Mouse (Mus musculus): ENCODE data around the gene Muc4. TPM values are rescaled to one million over a fixed set of nuclear protein-coding genes. Genes with fewer than 3 reads are reported as not detected.

Gene Muc4
- polyA plus RNA-seq, 1 experiment from 2014 or later = not detected

DNA sequence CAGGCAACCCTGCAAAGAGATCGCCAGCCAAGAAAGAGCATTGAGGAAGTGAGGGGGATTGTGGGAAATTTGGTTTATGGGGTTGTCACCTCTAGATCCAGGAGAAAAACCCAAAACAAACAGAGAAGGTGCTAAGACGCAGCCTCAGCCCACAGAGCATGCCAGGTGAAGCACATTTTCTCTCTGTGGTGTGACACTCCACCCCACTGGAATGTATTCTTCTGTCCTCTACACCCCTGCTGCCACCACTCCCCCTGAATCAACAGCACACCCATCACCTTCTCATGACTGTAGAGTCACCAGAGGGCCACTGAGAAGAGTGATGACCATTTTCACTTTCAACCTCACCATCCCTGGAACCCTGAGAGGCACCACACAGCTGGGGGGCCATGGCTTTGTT lies 7.0 kb downstream of the Muc4 start:
- Histone ChIP-seq H3K36me3 (ENCODE audit: control insufficient read depth, insufficient read depth, low read length) (no peaks in the 10 kb centered on the region), H3K4me2 (ENCODE audit: low read length) (no peak overlapping the region), H3K27ac (ENCODE audit: low read depth, low read length) (no peak overlapping the region), H3K27me3 (replicated peaks; ENCODE audit: control insufficient read depth, insufficient read depth, low read length) (no peaks in the 10 kb centered on the region), H3K9me3 (ENCODE audit: control insufficient read depth, low read length) (no peaks in the 10 kb centered on the region), H3K9ac (ENCODE audit: low read depth, low read length) (no peak overlapping the region), H3K4me3 (ENCODE audit: low read length) (no peak overlapping the region), H3K4me1 (ENCODE audit: control insufficient read depth, insufficient read depth, low read depth, low read length) (no peaks in the 10 kb centered on the region)
- no peak for ATAC-seq
- WGBS = 89% methylated on average over 2 of the region's 2 CpGs

DNA sequence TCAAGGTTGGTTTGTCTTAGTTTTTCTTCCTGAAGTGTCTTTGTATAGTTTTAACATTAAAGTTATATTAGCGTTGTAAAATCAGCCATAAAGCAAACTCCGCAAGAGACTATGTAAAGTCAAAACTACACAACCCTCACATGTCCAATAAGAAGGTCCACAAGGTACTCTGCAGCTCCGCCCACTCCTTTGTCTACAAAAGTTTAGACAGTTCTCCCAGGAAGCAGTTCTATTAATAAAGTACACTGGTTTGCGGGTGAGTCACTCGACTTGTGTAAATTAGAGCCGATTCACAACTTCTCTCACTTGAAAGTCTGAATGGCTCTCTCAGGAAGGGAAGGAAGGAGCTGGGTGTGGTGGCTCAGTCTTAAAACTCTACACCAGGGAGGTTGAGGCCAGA lies 10.2 kb downstream of the Muc4 start:
- Histone ChIP-seq H3K9ac (ENCODE audit: low read depth, low read length) (no peak overlapping the region), H3K9me3 (ENCODE audit: control insufficient read depth, low read length) (no peaks in the 10 kb centered on the region), H3K4me3 (ENCODE audit: low read length) (no peak overlapping the region), H3K36me3 (ENCODE audit: control insufficient read depth, insufficient read depth, low read length) (no peaks in the 10 kb centered on the region), H3K27ac (ENCODE audit: low read depth, low read length) (no peak overlapping the region), H3K4me1 (ENCODE audit: control insufficient read depth, insufficient read depth, low read depth, low read length) (no peaks in the 10 kb centered on the region), H3K4me2 (ENCODE audit: low read length) (no peak overlapping the region), H3K27me3 (replicated peaks; ENCODE audit: control insufficient read depth, insufficient read depth, low read length) (no peaks in the 10 kb centered on the region)
- 75% methylated on average over 6 of the region's 6 CpGs for WGBS
- no peak for ATAC-seq

DNA sequence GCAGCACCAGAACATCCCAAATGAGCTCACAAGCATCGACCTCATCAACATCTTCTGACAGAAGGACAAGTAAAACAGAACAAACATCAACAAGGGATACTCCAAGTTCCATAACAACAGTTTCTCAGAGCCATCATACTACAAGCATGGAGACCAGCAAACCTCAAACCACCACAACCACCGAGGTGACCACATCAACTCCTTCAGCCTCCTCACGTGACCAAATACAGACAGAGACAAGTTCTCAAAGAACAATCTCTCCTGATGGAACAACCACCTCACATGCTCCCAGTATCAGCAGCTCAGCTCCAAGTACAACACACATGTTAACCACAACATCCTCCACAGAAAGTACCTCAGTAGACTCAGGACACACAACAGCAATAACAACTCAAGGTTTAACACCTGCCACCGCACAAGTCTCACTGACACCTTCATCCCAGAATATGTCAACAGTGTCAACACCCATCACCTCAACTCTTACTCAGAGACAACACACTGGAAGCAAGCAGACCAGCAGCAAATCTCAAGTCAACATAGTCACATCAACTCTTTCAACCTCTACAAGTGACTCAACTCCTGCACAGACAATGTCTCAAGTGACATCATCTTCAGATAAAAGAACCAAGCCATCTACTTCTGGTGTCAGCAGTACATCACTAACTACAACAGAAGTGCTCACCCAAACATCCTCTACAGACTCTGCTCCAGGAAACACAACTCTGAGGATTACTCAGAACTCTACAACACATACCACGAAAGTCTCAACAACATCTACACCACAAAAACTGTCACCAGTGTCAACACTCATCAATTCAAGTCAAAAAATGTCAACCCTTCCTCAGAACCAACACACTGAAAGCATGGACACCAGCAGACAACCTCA lies 14.8 kb downstream of the Muc4 start:
- WGBS = 87% methylated on average over 5 of the region's 5 CpGs
- no peak for ATAC-seq

GRCm38 (mm10) chr16:32764550-32764949 lies 28.9 kb downstream of the Muc4 start:
- Histone ChIP-seq H3K27ac (ENCODE audit: low read depth, low read length) (no peak overlapping the region), H3K36me3 (ENCODE audit: control insufficient read depth, insufficient read depth, low read length) (no peaks in the 10 kb centered on the region), H3K9ac (ENCODE audit: low read depth, low read length) (no peak overlapping the region), H3K9me3 (ENCODE audit: control insufficient read depth, low read length) (no peaks in the 10 kb centered on the region), H3K4me1 (ENCODE audit: control insufficient read depth, insufficient read depth, low read depth, low read length) (no peaks in the 10 kb centered on the region), H3K27me3 (replicated peaks; ENCODE audit: control insufficient read depth, insufficient read depth, low read length) (no peaks in the 10 kb centered on the region), H3K4me2 (ENCODE audit: low read length) (no peak overlapping the region), H3K4me3 (ENCODE audit: low read length) (no peak overlapping the region)
- WGBS = 90% methylated on average over 2 of the region's 2 CpGs
- ATAC-seq = no peak

More for the DNA sequence above, 14.8 kb downstream of the Muc4 start:
- no peak overlapping the region for H3K4me2 ChIP-seq (ENCODE audit: low read length)
- H3K36me3 ChIP-seq (ENCODE audit: control insufficient read depth, insufficient read depth, low read length) = no peaks in the 10 kb centered on the region
- no peak overlapping the region for H3K9ac ChIP-seq (ENCODE audit: low read depth, low read length)
- H3K27me3 ChIP-seq (replicated peaks; ENCODE audit: control insufficient read depth, insufficient read depth, low read length) = no peaks in the 10 kb centered on the region
- no peak overlapping the region for H3K4me3 ChIP-seq (ENCODE audit: low read length)
- no peak overlapping the region for H3K27ac ChIP-seq (ENCODE audit: low read depth, low read length)
- H3K9me3 ChIP-seq (ENCODE audit: control insufficient read depth, low read length) = no peaks in the 10 kb centered on the region
- H3K4me1 ChIP-seq (ENCODE audit: control insufficient read depth, insufficient read depth, low read depth, low read length) = no peaks in the 10 kb centered on the region

GRCm38 (mm10) chr16:32764961-32765360 lies 29.3 kb downstream of the Muc4 start:
- no peak overlapping the region for H3K4me2 ChIP-seq (ENCODE audit: low read length)
- 83% methylated on average over 6 of the region's 6 CpGs for WGBS
- no peak overlapping the region for H3K9ac ChIP-seq (ENCODE audit: low read depth, low read length)
- no peaks in the 10 kb centered on the region for H3K4me1 ChIP-seq (ENCODE audit: control insufficient read depth, insufficient read depth, low read depth, low read length)
- no peaks in the 10 kb centered on the region for H3K27me3 ChIP-seq (replicated peaks; ENCODE audit: control insufficient read depth, insufficient read depth, low read length)
- H3K4me3 ChIP-seq (ENCODE audit: low read length) = no peak overlapping the region
- H3K9me3 ChIP-seq (ENCODE audit: control insufficient read depth, low read length) = no peaks in the 10 kb centered on the region
- no peaks in the 10 kb centered on the region for H3K36me3 ChIP-seq (ENCODE audit: control insufficient read depth, insufficient read depth, low read length)
- H3K27ac ChIP-seq (ENCODE audit: low read depth, low read length) = no peak overlapping the region
- no peak for ATAC-seq

GRCm38 (mm10) chr16:32766904-32767303 lies 31.2 kb downstream of the Muc4 start:
- Histone ChIP-seq H3K9me3 (ENCODE audit: control insufficient read depth, low read length) (no peaks in the 10 kb centered on the region), H3K4me2 (ENCODE audit: low read length) (no peak overlapping the region), H3K27ac (ENCODE audit: low read depth, low read length) (no peak overlapping the region), H3K4me3 (ENCODE audit: low read length) (no peak overlapping the region), H3K27me3 (replicated peaks; ENCODE audit: control insufficient read depth, insufficient read depth, low read length) (no peaks in the 10 kb centered on the region), H3K9ac (ENCODE audit: low read depth, low read length) (no peak overlapping the region), H3K36me3 (ENCODE audit: control insufficient read depth, insufficient read depth, low read length) (no peaks in the 10 kb centered on the region), H3K4me1 (ENCODE audit: control insufficient read depth, insufficient read depth, low read depth, low read length) (no peaks in the 10 kb centered on the region)
- WGBS = 91% methylated on average over 7 of the region's 7 CpGs
- ATAC-seq = no peak

DNA sequence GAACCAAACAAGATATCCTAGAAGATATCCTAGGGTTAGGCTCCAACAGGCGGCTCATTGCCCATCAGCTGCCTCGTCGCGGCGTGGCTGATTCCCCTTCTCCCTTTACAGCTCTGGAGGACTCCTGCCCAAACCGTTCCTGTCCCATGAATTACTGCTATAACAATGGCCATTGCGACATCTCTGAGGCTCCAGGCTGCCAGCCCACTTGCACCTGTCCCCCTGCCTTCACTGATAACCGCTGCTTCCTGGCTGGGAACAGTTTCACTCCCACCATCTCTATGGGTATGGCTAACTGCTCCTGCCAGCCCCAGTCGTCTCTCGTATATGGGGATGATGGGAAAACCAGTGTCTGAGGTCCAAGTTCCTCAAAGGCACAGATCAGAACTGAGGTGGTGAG lies 41.0 kb downstream of the Muc4 start:
- H3K4me3 ChIP-seq (ENCODE audit: low read length) = no peak overlapping the region
- ATAC-seq = no peak
- H3K4me1 ChIP-seq (ENCODE audit: control insufficient read depth, insufficient read depth, low read depth, low read length) = no peaks in the 10 kb centered on the region

GRCm38 (mm10) chr16:32778956-32779355 lies 43.3 kb downstream of the Muc4 start:
- Histone ChIP-seq H3K9ac (ENCODE audit: low read depth, low read length) (no peak overlapping the region), H3K27me3 (replicated peaks; ENCODE audit: control insufficient read depth, insufficient read depth, low read length) (no peaks in the 10 kb centered on the region), H3K4me3 (ENCODE audit: low read length) (no peak overlapping the region), H3K36me3 (ENCODE audit: control insufficient read depth, insufficient read depth, low read length) (no peaks in the 10 kb centered on the region), H3K27ac (ENCODE audit: low read depth, low read length) (no peak overlapping the region), H3K4me2 (ENCODE audit: low read length) (no peak overlapping the region), H3K4me1 (ENCODE audit: control insufficient read depth, insufficient read depth, low read depth, low read length) (no peaks in the 10 kb centered on the region), H3K9me3 (ENCODE audit: control insufficient read depth, low read length) (no peaks in the 10 kb centered on the region)
- ATAC-seq = no peak
- WGBS = 53% methylated on average over 8 of the region's 8 CpGs

More for the DNA sequence above, 41.0 kb downstream of the Muc4 start:
- Histone ChIP-seq H3K9me3 (ENCODE audit: control insufficient read depth, low read length) (no peaks in the 10 kb centered on the region), H3K9ac (ENCODE audit: low read depth, low read length) (no peak overlapping the region), H3K36me3 (ENCODE audit: control insufficient read depth, insufficient read depth, low read length) (no peaks in the 10 kb centered on the region), H3K27ac (ENCODE audit: low read depth, low read length) (no peak overlapping the region), H3K4me2 (ENCODE audit: low read length) (no peak overlapping the region), H3K27me3 (replicated peaks; ENCODE audit: control insufficient read depth, insufficient read depth, low read length) (no peaks in the 10 kb centered on the region)
- 84% methylated on average over 10 of the region's 10 CpGs for WGBS

GRCm38 (mm10) chr16:32783324-32784062 lies 47.8 kb downstream of the Muc4 start:
- Histone ChIP-seq H3K4me1 (ENCODE audit: control insufficient read depth, insufficient read depth, low read depth, low read length) (no peaks in the 10 kb centered on the region), H3K9ac (ENCODE audit: low read depth, low read length) (no peak overlapping the region), H3K9me3 (ENCODE audit: control insufficient read depth, low read length) (no peaks in the 10 kb centered on the region), H3K4me2 (ENCODE audit: low read length) (no peak overlapping the region), H3K27ac (ENCODE audit: low read depth, low read length) (no peak overlapping the region), H3K36me3 (ENCODE audit: control insufficient read depth, insufficient read depth, low read length) (no peaks in the 10 kb centered on the region), H3K27me3 (replicated peaks; ENCODE audit: control insufficient read depth, insufficient read depth, low read length) (no peaks in the 10 kb centered on the region), H3K4me3 (ENCODE audit: low read length) (no peak overlapping the region)
- ATAC-seq = no peak
- 34% methylated on average over 5 of the region's 5 CpGs for WGBS

All from hindbrain, embryonic 16.5 days (tissue).